8 mouse cellular contexts compared by ENCODE assay signal in genomic region chr2:84831666-84832391, GRCm38 (mm10). TPM values are rescaled to one million over a fixed set of nuclear protein-coding genes. Genes with fewer than 3 reads are reported as not detected.
DNase-seq lines count a peak whose midpoint lies in the region; ATAC-seq lines count a peak whose summit lies in the region.

No protein-coding gene starts in this region.

- no peaks in the 10 kb centered on the region for H3K9me3 ChIP-seq in embryonic facial prominence, embryonic 13.5 days
- H3K9me3 ChIP-seq in limb, embryonic 11.5 days (ENCODE audit: control insufficient read depth, low read length) = no peaks in the 10 kb centered on the region
- no peaks in the 10 kb centered on the region for H3K9me3 ChIP-seq in midbrain, embryonic 15.5 days

- peak overlapping the region; percentile 11; the same call in 1 of the 2 replicates for H3K9ac ChIP-seq in embryonic facial prominence, embryonic 13.5 days
- no peak overlapping the region for H3K9ac ChIP-seq in limb, embryonic 11.5 days (ENCODE audit: low read length)
- no peak overlapping the region for H3K9ac ChIP-seq in midbrain, embryonic 15.5 days

- 0 out of 2 replicates have a peak, but pooled peaks cover 4% of the 10 kb centered on the region for H3K27me3 ChIP-seq in embryonic facial prominence, embryonic 13.5 days
- no peaks in the 10 kb centered on the region for H3K27me3 ChIP-seq in limb, embryonic 11.5 days (ENCODE audit: control insufficient read depth, insufficient read depth, low read length)
- H3K27me3 ChIP-seq in midbrain, embryonic 15.5 days (replicated peaks) = no peaks in the 10 kb centered on the region

- 37% methylated on average over 10 of the region's 10 CpGs for WGBS in embryonic facial prominence, embryonic 13.5 days
- WGBS in limb, embryonic 11.5 days = 38% methylated on average over 10 of the region's 10 CpGs
- WGBS in midbrain, embryonic 15.5 days = 34% methylated on average over 10 of the region's 10 CpGs

- H3K27ac ChIP-seq in embryonic facial prominence, embryonic 13.5 days = no peak overlapping the region
- H3K27ac ChIP-seq in limb, embryonic 11.5 days (replicated peaks; ENCODE audit: low read depth, low read length) = no peak overlapping the region
- no peak overlapping the region for H3K27ac ChIP-seq in midbrain, embryonic 15.5 days

- ATAC-seq in embryonic facial prominence, embryonic 13.5 days (ENCODE audit: insufficient number of reproducible peaks, insufficient read depth, low FRiP score, low TSS enrichment, low read depth) = peak; percentile 63
- ATAC-seq in limb, embryonic 11.5 days (ENCODE audit: insufficient number of reproducible peaks, low FRiP score, low TSS enrichment, low read depth) = peak; percentile 68; the same call in 1 of the 2 replicates
- peak; percentile 68 for ATAC-seq in midbrain, embryonic 15.5 days (replicated peaks)

- no peak overlapping the region for H3K4me3 ChIP-seq in embryonic facial prominence, embryonic 13.5 days
- no peak overlapping the region for H3K4me3 ChIP-seq in limb, embryonic 11.5 days (ENCODE audit: low read depth, low read length)
- no peak overlapping the region for H3K4me3 ChIP-seq in midbrain, embryonic 15.5 days

- peak; percentile 45 for DNase-seq in 3134 (ENCODE audit: extremely low read depth, insufficient read length, low spot score)
- peak; percentile 75 for DNase-seq in adrenal gland, postnatal 25 days
- DNase-seq in heart, adult 18-20 months = peak; percentile 88 to 94
- peak; percentile 83 for DNase-seq in kidney, adult 18-20 months
- DNase-seq in limb, embryonic 11.5 days (ENCODE audit: low spot score) = peak; percentile 90
- DNase-seq in spleen, postnatal 14 days (ENCODE audit: low spot score in 2 of 2) = peak; percentile 66 to 87

- no peak overlapping the region for H3K4me2 ChIP-seq in embryonic facial prominence, embryonic 13.5 days
- no peak overlapping the region for H3K4me2 ChIP-seq in limb, embryonic 11.5 days (ENCODE audit: low read depth, severe bottlenecking)
- no peak overlapping the region for H3K4me2 ChIP-seq in midbrain, embryonic 15.5 days

- H3K36me3 ChIP-seq in embryonic facial prominence, embryonic 13.5 days = peaks cover 13% of the 10 kb centered on the region
- H3K36me3 ChIP-seq in limb, embryonic 11.5 days (ENCODE audit: control insufficient read depth, insufficient read depth, low read length) = peaks cover 2% of the 10 kb centered on the region; the same call in 1 of the 2 replicates
- peaks cover 8% of the 10 kb centered on the region for H3K36me3 ChIP-seq in midbrain, embryonic 15.5 days (replicated peaks)

- H3K4me1 ChIP-seq in embryonic facial prominence, embryonic 13.5 days = peaks cover 13% of the 10 kb centered on the region
- peaks cover 5% of the 10 kb centered on the region; the same call in 1 of the 2 replicates for H3K4me1 ChIP-seq in limb, embryonic 11.5 days (ENCODE audit: control insufficient read depth, insufficient read depth, low read length)
- peaks cover 17% of the 10 kb centered on the region for H3K4me1 ChIP-seq in midbrain, embryonic 15.5 days

RNA-seq across cellular contexts. Expression of gene Timm10, which starts 5.0 kb away (rescaled TPM):
- 40.4 and 43.8 TPM in 2 replicates for total RNA-seq in adrenal gland, postnatal 25 days (2021)
- 40.4 and 47.6 TPM in 2 replicates for polyA plus RNA-seq in embryonic facial prominence, embryonic 13.5 days (2015; fragmentation: Nextera tagmentation; extraction: Ambion mirVana)
- total RNA-seq in heart, adult 18-20 months (2021) = 100 to 1,000 TPM; 109 to 146 TPM
- 46.9 and 53.6 TPM in 2 replicates for polyA plus RNA-seq in limb, embryonic 11.5 days (2014; fragmentation: Nextera tagmentation; extraction: Ambion mirVana)
- 70.1 and 82.8 TPM in 2 replicates for polyA plus RNA-seq in midbrain, embryonic 15.5 days (2015; fragmentation: Nextera tagmentation; extraction: Ambion mirVana)

RNA-seq across cellular contexts. Expression of gene Slc43a1, which starts 6.8 kb away (rescaled TPM):
- total RNA-seq in adrenal gland, postnatal 25 days (2021) = 2.4 and 4.3 TPM in 2 replicates
- 16.5 and 17.0 TPM in 2 replicates for polyA plus RNA-seq in embryonic facial prominence, embryonic 13.5 days (2015; fragmentation: Nextera tagmentation; extraction: Ambion mirVana)
- 1 to 10 TPM; 2.6 to 3.3 TPM for total RNA-seq in heart, adult 18-20 months (2021)
- polyA plus RNA-seq in limb, embryonic 11.5 days (2014; fragmentation: Nextera tagmentation; extraction: Ambion mirVana) = 36.0 and 37.8 TPM in 2 replicates
- polyA plus RNA-seq in midbrain, embryonic 15.5 days (2015; fragmentation: Nextera tagmentation; extraction: Ambion mirVana) = 1.2 and 1.9 TPM in 2 replicates

RNA-seq across cellular contexts. Expression of gene Smtnl1, which starts 9.4 kb away (rescaled TPM):
- not detected in 2 replicates for total RNA-seq in adrenal gland, postnatal 25 days (2021)
- polyA plus RNA-seq in embryonic facial prominence, embryonic 13.5 days (2015; fragmentation: Nextera tagmentation; extraction: Ambion mirVana) = 0.18 TPM in 1 of 2 replicates, not detected in the other
- total RNA-seq in heart, adult 18-20 months (2021) = not detected
- polyA plus RNA-seq in limb, embryonic 11.5 days (2014; fragmentation: Nextera tagmentation; extraction: Ambion mirVana) = 0.10 and 0.32 TPM in 2 replicates
- polyA plus RNA-seq in midbrain, embryonic 15.5 days (2015; fragmentation: Nextera tagmentation; extraction: Ambion mirVana) = not detected in 2 replicates

RNA-seq across cellular contexts. Expression of gene Ube2l6, which starts 33.2 kb away (rescaled TPM):
- 16.9 and 19.9 TPM in 2 replicates for total RNA-seq in adrenal gland, postnatal 25 days (2021)
- 28.1 and 32.7 TPM in 2 replicates for polyA plus RNA-seq in embryonic facial prominence, embryonic 13.5 days (2015; fragmentation: Nextera tagmentation; extraction: Ambion mirVana)
- 10 to 100 TPM; 30.0 to 33.2 TPM for total RNA-seq in heart, adult 18-20 months (2021)
- 21.9 and 23.3 TPM in 2 replicates for polyA plus RNA-seq in limb, embryonic 11.5 days (2014; fragmentation: Nextera tagmentation; extraction: Ambion mirVana)
- 21.6 and 25.7 TPM in 2 replicates for polyA plus RNA-seq in midbrain, embryonic 15.5 days (2015; fragmentation: Nextera tagmentation; extraction: Ambion mirVana)

RNA-seq across cellular contexts. Expression of gene Rtn4rl2, which starts 54.7 kb away (rescaled TPM):
- 1.2 TPM in 2 replicates for total RNA-seq in adrenal gland, postnatal 25 days (2021)
- polyA plus RNA-seq in embryonic facial prominence, embryonic 13.5 days (2015; fragmentation: Nextera tagmentation; extraction: Ambion mirVana) = 1.0 and 1.3 TPM in 2 replicates
- total RNA-seq in heart, adult 18-20 months (2021) = 1 to 10 TPM; 3.0 to 3.5 TPM
- polyA plus RNA-seq in limb, embryonic 11.5 days (2014; fragmentation: Nextera tagmentation; extraction: Ambion mirVana) = 0.75 and 0.96 TPM in 2 replicates
- polyA plus RNA-seq in midbrain, embryonic 15.5 days (2015; fragmentation: Nextera tagmentation; extraction: Ambion mirVana) = 4.9 and 6.0 TPM in 2 replicates
